Mouse (Mus musculus): ENCODE results near the gene Celsr2.

- no peak for TF ChIP-seq CTCF (IDR thresholded peaks at IDR 0.05; ENCODE audit: control insufficient read depth, insufficient read depth, insufficient read length)
- no peak for TF ChIP-seq MYOD1 (IDR thresholded peaks at IDR 0.05; ENCODE audit: control insufficient read depth, insufficient read length, low read depth)
- no peak for TF ChIP-seq MYOG (IDR thresholded peaks at IDR 0.05; ENCODE audit: control insufficient read depth, extremely low read depth, insufficient read length)
- no peak for TF ChIP-seq MAX (IDR thresholded peaks at IDR 0.05)
Measured at GRCm38 (mm10) chr3:108423844-108424801, 8.8 kb upstream of the Celsr2 start.
